Mouse (Mus musculus) granulocyte monocyte progenitor cell, adult 5-6 weeks (primary cell): Measurements from ENCODE around the gene Mfsd5. TPM values are rescaled to one million over a fixed set of nuclear protein-coding genes. Genes with fewer than 3 reads are reported as not detected.
A peak's percentile ranks its signal among the peaks of the same experiment; 100 is the strongest.

Source experiments
- ATAC-seq: replicated peaks from 2 replicates; pipeline ENCODE4 v1.8.0; 2016; ENCODE audit warnings: mild to moderate bottlenecking, moderate TSS enrichment, inconsistent platforms; ENCODE audit not compliant: poor library complexity, severe bottlenecking
- total RNA-seq, 2 experiments: library from RNA; stranded (forward) in 1 of 2; stranded (reverse) in 1 of 2; fragments of 200-712, 200-1000 nt in 1 of 2; fragments of >200 nt in 1 of 2; fragmentation: Nextera tagmentation in 1 of 2; gene quantifications; 2 replicates each; pipeline ENCODE4 v1.2.3; 2014 to 2017

Mfsd5 gene
- total RNA-seq (2014; fragmentation: Nextera tagmentation), result 20.0 and 39.8 TPM in 2 replicates
- total RNA-seq (2017), result 16.1 and 29.4 TPM in 2 replicates

- peak; percentile 87 for ATAC-seq
Measured at GRCm38 (mm10) chr15:102279092-102279782, at the start of gene Mfsd5. Gene Mfsd5, plus strand, starts transcription at chr15:102279454.

- ATAC-seq, result peak; percentile 57
Measured at GRCm38 (mm10) chr15:102230408-102231321, 48.6 kb upstream of the Mfsd5 start.

- ATAC-seq, result peak; percentile 60
Measured at GRCm38 (mm10) chr15:102231748-102232147, 47.5 kb upstream of the Mfsd5 start, which contains the start of gene Itgb7. Gene Itgb7, minus strand, starts transcription at chr15:102231944.

GRCm38 (mm10) chr15:102232764-102233163 is 46.5 kb upstream of the Mfsd5 start:
- peak; percentile 43 for ATAC-seq

GRCm38 (mm10) chr15:102233896-102234295 is 45.4 kb upstream of the Mfsd5 start:
- peak; percentile 28 for ATAC-seq

- no peak for ATAC-seq
Measured at GRCm38 (mm10) chr15:102235371-102236027, 43.8 kb upstream of the Mfsd5 start.

- no peak for ATAC-seq
Measured at GRCm38 (mm10) chr15:102238543-102239259, 40.6 kb upstream of the Mfsd5 start.

GRCm38 (mm10) chr15:102239260-102239590 is 40.0 kb upstream of the Mfsd5 start:
- peak; percentile 36 for ATAC-seq

- no peak for ATAC-seq
Measured at GRCm38 (mm10) chr15:102239851-102240250, 39.4 kb upstream of the Mfsd5 start.

GRCm38 (mm10) chr15:102240607-102241006 is 38.6 kb upstream of the Mfsd5 start:
- no peak for ATAC-seq

- no peak for ATAC-seq
Measured at GRCm38 (mm10) chr15:102242404-102243228, 36.6 kb upstream of the Mfsd5 start.

- ATAC-seq, result peak; percentile 72
Measured at GRCm38 (mm10) chr15:102243229-102244190, 35.7 kb upstream of the Mfsd5 start.

- ATAC-seq, result no peak
Measured at GRCm38 (mm10) chr15:102244306-102245191, 34.7 kb upstream of the Mfsd5 start.

GRCm38 (mm10) chr15:102245461-102245881 is 33.8 kb upstream of the Mfsd5 start:
- ATAC-seq, result no peak

- ATAC-seq, result peak; percentile 33
Measured at GRCm38 (mm10) chr15:102245891-102246741, 33.1 kb upstream of the Mfsd5 start.

- peak; percentile 36 for ATAC-seq
Measured at GRCm38 (mm10) chr15:102246866-102247251, 32.4 kb upstream of the Mfsd5 start.
